Mouse (Mus musculus) midbrain, embryonic 13.5 days (tissue): ENCODE data around the gene Ube2o. TPM values are rescaled to one million over a fixed set of nuclear protein-coding genes. Genes with fewer than 3 reads are reported as not detected.

Experiments used
- ATAC-seq: fragments of 200-750 bp; cut with Nextera tagmentation; 2 replicates; pipeline ENCODE4 v1.8.0; 2017; ENCODE audit warnings: mild to moderate bottlenecking, moderate TSS enrichment, moderate library complexity
- H3K27ac ChIP-seq: fragments of 300-500 bp; sonication (generic); 2 replicates; pipeline ENCODE4 v1.5.1; 2015; ENCODE audit warnings: inconsistent platforms, mild to moderate bottlenecking, moderate library complexity
- H3K27me3 ChIP-seq: fragments of 300-500 bp; sonication (generic); 2 replicates; pipeline ENCODE4 v1.6.1; 2015; ENCODE audit warnings: mild to moderate bottlenecking, inconsistent platforms
- H3K36me3 ChIP-seq: fragments of 300-500 bp; sonication (generic); 2 replicates; pipeline ENCODE4 v1.6.1; 2015; ENCODE audit warnings: mild to moderate bottlenecking, inconsistent platforms
- H3K4me1 ChIP-seq: fragments of 300-500 bp; sonication (generic); replicated peaks from 2 replicates; pipeline ENCODE4 v1.6.1; 2015; ENCODE audit warnings: inconsistent platforms
- H3K4me2 ChIP-seq: fragments of 300-500 bp; sonication (generic); replicated peaks from 2 replicates; pipeline ENCODE4 v1.6.1; 2015; ENCODE audit warnings: moderate library complexity, mild to moderate bottlenecking, inconsistent platforms
- H3K4me3 ChIP-seq: fragments of 300-500 bp; sonication (generic); replicated peaks from 2 replicates; pipeline ENCODE4 v1.5.1; 2015; ENCODE audit warnings: mild to moderate bottlenecking, inconsistent platforms
- H3K9ac ChIP-seq: fragments of 300-500 bp; sonication (generic); replicated peaks from 2 replicates; pipeline ENCODE4 v1.6.1; 2015; ENCODE audit warnings: mild to moderate bottlenecking, inconsistent platforms
- H3K9me3 ChIP-seq: fragments of 300-500 bp; sonication (generic); 2 replicates; pipeline ENCODE4 v1.6.1; 2016; ENCODE audit warnings: mild to moderate bottlenecking, inconsistent platforms
- WGBS: fragments of 180-500 bp; shearing (Covaris S2); methylation state at CpG from one replicate; pipeline ENCODE4 v1.1.7; 2015; 5-methylcytosine and 5-hydroxymethylcytosine counted together
- polyA plus RNA-seq: library from polyadenylated mRNA; unstranded; fragments of >200 nt; fragmentation: Nextera tagmentation; extraction: Ambion mirVana; gene quantifications from 2 replicates; pipeline ENCODE4 v1.2.1, GENCODE M21; 2015

Gene Ube2o
- 12.3 and 12.7 TPM in 2 replicates for polyA plus RNA-seq

GRCm38 (mm10) chr11:116581376-116581814 lies at the start of gene Ube2o:
Ube2o (minus strand) TSS chr11:116581447.
- ATAC-seq, result peak; percentile 85
- Histone ChIP-seq H3K9me3 (no peaks in the 10 kb centered on the region), H3K27me3 (peaks cover 5% of the 10 kb centered on the region; the same call in 1 of the 2 replicates), H3K36me3 (no peaks in the 10 kb centered on the region; the same call in 1 of the 2 replicates), H3K9ac (peak within 1 kb of the TSS; percentile 94), H3K27ac (peak within 1 kb of the TSS; percentile 95), H3K4me1 (peaks cover 34% of the 10 kb centered on the region), H3K4me2 (peak within 1 kb of the TSS; percentile 74), H3K4me3 (peak within 1 kb of the TSS; percentile 95)
- 1% methylated on average over 47 of the region's 51 CpGs for WGBS

- H3K36me3 ChIP-seq, result no peaks in the 10 kb centered on the region
- no peak for ATAC-seq
- no peak overlapping the region for H3K4me3 ChIP-seq
- H3K27me3 ChIP-seq, result peaks cover 2% of the 10 kb centered on the region; the same call in 1 of the 2 replicates
- H3K27ac ChIP-seq, result no peak overlapping the region
- no peaks in the 10 kb centered on the region for H3K9me3 ChIP-seq
- peaks cover 4% of the 10 kb centered on the region; the same call in 1 of the 2 replicates for H3K4me1 ChIP-seq
- WGBS, result 67% methylated on average over 12 of the region's 12 CpGs
- no peak overlapping the region for H3K9ac ChIP-seq
- no peak overlapping the region for H3K4me2 ChIP-seq
Observed at GRCm38 (mm10) chr11:116630171-116630965, 49.1 kb upstream of the Ube2o start.

- H3K36me3 ChIP-seq, result no peaks in the 10 kb centered on the region
- no peak overlapping the region for H3K4me3 ChIP-seq
- WGBS, result 87% methylated on average over 6 of the region's 6 CpGs
- no peak for ATAC-seq
- H3K27me3 ChIP-seq, result peaks cover 11% of the 10 kb centered on the region
- no peak overlapping the region for H3K4me2 ChIP-seq
- H3K9ac ChIP-seq, result no peak overlapping the region
- no peak overlapping the region for H3K27ac ChIP-seq
- H3K4me1 ChIP-seq, result peaks cover 6% of the 10 kb centered on the region; the same call in 1 of the 2 replicates
- no peaks in the 10 kb centered on the region for H3K9me3 ChIP-seq
Observed at GRCm38 (mm10) chr11:116629472-116629871, 48.2 kb upstream of the Ube2o start.

GRCm38 (mm10) chr11:116628712-116629111 lies 47.5 kb upstream of the Ube2o start:
- H3K27me3 ChIP-seq, result peaks cover 19% of the 10 kb centered on the region
- WGBS, result 57% methylated on average over 9 of the region's 9 CpGs
- H3K27ac ChIP-seq, result no peak overlapping the region
- H3K4me1 ChIP-seq, result peaks cover 13% of the 10 kb centered on the region
- H3K4me2 ChIP-seq, result no peak overlapping the region
- no peak overlapping the region for H3K4me3 ChIP-seq
- no peak overlapping the region for H3K9ac ChIP-seq
- no peaks in the 10 kb centered on the region for H3K36me3 ChIP-seq
- no peaks in the 10 kb centered on the region for H3K9me3 ChIP-seq
- ATAC-seq, result peak; percentile 67

- WGBS, result 37% methylated on average over 10 of the region's 10 CpGs
- no peak overlapping the region for H3K4me2 ChIP-seq
- no peak overlapping the region for H3K9ac ChIP-seq
- peaks cover 32% of the 10 kb centered on the region for H3K27me3 ChIP-seq
- no peaks in the 10 kb centered on the region for H3K9me3 ChIP-seq
- no peaks in the 10 kb centered on the region for H3K36me3 ChIP-seq
- ATAC-seq, result no peak
- H3K4me1 ChIP-seq, result peaks cover 17% of the 10 kb centered on the region
- no peak overlapping the region for H3K27ac ChIP-seq
- H3K4me3 ChIP-seq, result no peak overlapping the region
Observed at GRCm38 (mm10) chr11:116627072-116628020, 46.1 kb upstream of the Ube2o start.

- H3K27ac ChIP-seq, result no peak within 1 kb of the TSS
- ATAC-seq, result no peak
- H3K9me3 ChIP-seq, result no peaks in the 10 kb centered on the region
- H3K4me3 ChIP-seq, result no peak within 1 kb of the TSS
- WGBS, result 75% methylated on average over 10 of the region's 10 CpGs
- peaks cover 38% of the 10 kb centered on the region for H3K27me3 ChIP-seq
- no peaks in the 10 kb centered on the region for H3K36me3 ChIP-seq
- no peak within 1 kb of the TSS for H3K4me2 ChIP-seq
- H3K4me1 ChIP-seq, result peaks cover 17% of the 10 kb centered on the region
- H3K9ac ChIP-seq, result no peak within 1 kb of the TSS
Observed at GRCm38 (mm10) chr11:116626299-116627071, 45.2 kb upstream of the Ube2o start, which contains the start of gene Rhbdf2. Rhbdf2 (minus strand) TSS chr11:116627019.

GRCm38 (mm10) chr11:116625081-116626000 lies 44.1 kb upstream of the Ube2o start:
- H3K4me3 ChIP-seq, result no peak overlapping the region
- H3K9me3 ChIP-seq, result no peaks in the 10 kb centered on the region
- 76% methylated on average over 17 of the region's 17 CpGs for WGBS
- H3K36me3 ChIP-seq, result no peaks in the 10 kb centered on the region
- ATAC-seq, result no peak
- H3K27me3 ChIP-seq, result peaks cover 38% of the 10 kb centered on the region
- peaks cover 20% of the 10 kb centered on the region for H3K4me1 ChIP-seq
- no peak overlapping the region for H3K9ac ChIP-seq
- no peak overlapping the region for H3K4me2 ChIP-seq
- H3K27ac ChIP-seq, result no peak overlapping the region

DNA sequence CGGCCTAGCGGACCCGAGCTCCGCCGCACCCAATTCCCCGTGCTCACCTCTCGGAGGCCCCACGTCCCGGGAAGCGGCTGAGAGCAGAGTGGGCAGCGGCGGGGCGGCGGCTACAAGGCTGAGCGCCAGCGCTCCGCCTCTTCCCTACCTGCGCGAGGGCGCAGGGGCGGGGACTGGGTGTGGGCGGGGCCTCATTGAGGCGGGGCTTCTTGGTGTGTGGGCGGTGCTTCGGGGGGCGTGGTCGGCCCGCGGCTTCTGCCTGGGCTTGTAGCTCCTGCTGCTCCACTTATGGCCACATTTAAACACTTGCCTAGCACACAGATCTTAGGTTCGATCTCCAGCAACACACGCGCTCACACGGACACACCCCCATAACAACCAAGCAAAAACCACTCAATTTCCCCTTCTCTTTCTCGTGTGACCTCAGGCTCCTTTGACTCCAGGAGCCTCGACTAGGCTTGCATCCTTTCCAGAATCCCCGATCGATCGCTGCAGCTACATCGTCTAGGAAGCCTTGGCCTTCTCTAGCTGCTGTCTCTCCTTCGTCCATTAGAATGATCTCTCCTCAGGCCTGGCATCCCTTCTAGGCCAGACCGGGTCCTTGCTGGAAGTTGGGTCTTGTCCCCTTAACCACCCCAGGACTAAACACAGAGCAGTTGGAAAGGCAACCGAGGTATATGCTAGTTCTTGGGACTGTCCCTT lies 43.0 kb upstream of the Ube2o start:
- peak overlapping the region; percentile 30 for H3K9ac ChIP-seq
- 13% methylated on average over 42 of the region's 42 CpGs for WGBS

GRCm38 (mm10) chr11:116623281-116624124 lies 42.3 kb upstream of the Ube2o start:
- peak; percentile 25; the same call in 1 of the 2 replicates for ATAC-seq
- peak overlapping the region; percentile 30 for H3K9ac ChIP-seq

More for the DNA sequence above, 43.0 kb upstream of the Ube2o start:
- H3K4me3 ChIP-seq, result peak overlapping the region; percentile 44
- H3K27ac ChIP-seq, result no peak overlapping the region
- peaks cover 38% of the 10 kb centered on the region for H3K27me3 ChIP-seq
- peak overlapping the region; percentile 59 for H3K4me2 ChIP-seq
- no peaks in the 10 kb centered on the region for H3K9me3 ChIP-seq
- H3K36me3 ChIP-seq, result no peaks in the 10 kb centered on the region
- 0 out of 2 replicates have a peak, but pooled peaks have one; percentile 7 for ATAC-seq
- peaks cover 27% of the 10 kb centered on the region for H3K4me1 ChIP-seq

More at GRCm38 (mm10) chr11:116623281-116624124, 42.3 kb upstream of the Ube2o start:
- WGBS, result 5% methylated on average over 40 of the region's 40 CpGs
- peaks cover 38% of the 10 kb centered on the region for H3K27me3 ChIP-seq
- no peaks in the 10 kb centered on the region for H3K36me3 ChIP-seq
- peak overlapping the region; percentile 59 for H3K4me2 ChIP-seq
- H3K9me3 ChIP-seq, result no peaks in the 10 kb centered on the region
- H3K4me1 ChIP-seq, result peaks cover 24% of the 10 kb centered on the region
- H3K4me3 ChIP-seq, result peak overlapping the region; percentile 44
- H3K27ac ChIP-seq, result no peak overlapping the region
